Mouse (Mus musculus) erythroblast, adult 5-6 weeks (primary cell): ENCODE data around the gene Ifnab. TPM values are rescaled to one million over a fixed set of nuclear protein-coding genes. Genes with fewer than 3 reads are reported as not detected.
A peak's percentile ranks its signal among the peaks of the same experiment; 100 is the strongest.

Experiments
- ATAC-seq: replicated peaks from 2 replicates; pipeline ENCODE4 v1.8.0; 2016; ENCODE audit warnings: moderate number of reproducible peaks, mild to moderate bottlenecking, moderate TSS enrichment, inconsistent platforms; ENCODE audit not compliant: poor library complexity, low FRiP score, severe bottlenecking
- total RNA-seq, 2 experiments: library from RNA; stranded (forward) in 1 of 2; stranded (reverse) in 1 of 2; fragments of 150-400 nt in 1 of 2; fragments of 200-764, 138-1000 nt in 1 of 2; gene quantifications; 2 replicates each; pipeline versions ENCODE4 v1.2.3 to v1.2.4; 2015 to 2017; ENCODE audit warnings: low replicate concordance in 2 of 2

Ifnab gene
- total RNA-seq, 2 experiments from 2014 or later, result not detected

DNA sequence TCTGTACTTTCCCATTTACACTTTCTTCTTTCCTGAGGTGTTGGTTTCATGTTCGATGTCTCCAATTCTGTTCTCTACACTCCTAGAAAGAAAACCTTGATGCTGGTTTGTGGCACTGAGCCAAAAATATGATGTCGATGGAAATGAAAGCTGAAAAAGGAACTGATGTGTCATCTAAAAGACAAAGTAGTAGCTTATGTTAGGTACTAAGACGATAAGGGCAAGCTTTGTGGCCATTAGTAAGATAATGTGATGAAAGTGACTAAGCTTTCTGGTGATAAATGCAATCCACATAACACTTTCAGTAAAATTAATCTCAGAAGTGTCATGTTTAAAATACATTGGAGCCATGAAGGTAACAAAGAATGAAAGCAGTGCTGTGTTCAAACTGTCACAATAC lies 9.8 kb downstream of the Ifnab start:
- no peak for ATAC-seq

DNA sequence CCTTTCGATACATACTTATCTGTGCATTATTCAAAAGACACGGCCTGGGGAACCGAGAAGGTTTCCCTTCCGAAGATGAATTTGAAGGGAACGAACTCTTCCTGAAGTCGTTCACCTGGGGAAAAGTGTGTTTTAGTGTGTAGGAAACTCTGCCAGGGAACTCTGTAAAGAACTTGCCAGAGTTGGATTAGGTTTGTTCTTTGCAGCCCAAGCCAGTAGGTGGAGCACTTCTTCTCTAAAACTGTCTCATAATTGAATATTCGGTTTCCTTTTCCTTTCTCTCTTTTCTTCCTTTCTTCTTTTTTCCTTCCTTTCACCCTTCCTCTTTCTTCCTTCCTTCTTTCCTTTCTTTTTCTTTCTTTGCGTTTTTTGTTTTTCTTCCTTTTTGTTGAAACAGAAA lies 10.8 kb downstream of the Ifnab start:
- no peak for ATAC-seq

DNA sequence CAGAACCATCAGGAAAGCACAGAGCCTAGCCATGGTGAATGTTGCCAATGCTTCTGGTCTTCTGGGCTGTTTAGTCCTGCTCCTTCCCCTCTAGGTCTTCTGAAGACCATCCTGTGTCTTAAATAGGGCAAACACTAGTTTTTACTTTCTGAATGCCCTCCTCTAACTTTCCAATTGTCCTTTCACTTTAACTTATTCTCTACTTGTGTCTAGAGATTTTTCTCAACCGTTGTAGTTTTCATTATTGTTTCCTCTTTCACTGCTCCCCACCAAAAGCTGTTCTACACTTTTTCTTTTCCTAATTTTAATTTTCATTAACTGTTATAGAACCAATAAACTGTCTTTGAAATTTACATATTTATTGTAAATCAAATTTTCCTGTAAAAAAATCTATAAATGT lies 14.3 kb downstream of the Ifnab start, which contains the start of gene Ifna16:
Gene Ifna16, minus strand, starts transcription at position 101 of the 400 bp plus-strand sequence.
- ATAC-seq, result no peak

DNA sequence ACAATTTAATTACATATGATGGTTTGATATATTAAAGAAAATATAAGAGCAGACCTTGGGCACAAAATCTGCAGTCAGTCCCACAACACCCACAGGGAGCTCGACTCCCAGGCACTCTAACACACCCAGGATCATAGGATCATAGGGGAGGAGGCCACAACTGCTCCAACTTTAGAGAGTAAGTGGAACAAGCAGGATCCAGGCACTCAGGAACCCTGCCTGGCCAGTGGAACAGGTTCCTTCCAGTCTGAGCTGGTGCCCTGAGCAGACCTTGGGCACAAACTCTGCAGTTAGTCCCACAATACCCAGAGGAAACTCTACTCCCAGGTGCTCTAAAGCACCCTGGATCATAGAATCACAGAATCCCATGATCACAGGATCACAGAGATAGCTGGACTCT lies 35.7 kb downstream of the Ifnab start:
- ATAC-seq, result no peak

DNA sequence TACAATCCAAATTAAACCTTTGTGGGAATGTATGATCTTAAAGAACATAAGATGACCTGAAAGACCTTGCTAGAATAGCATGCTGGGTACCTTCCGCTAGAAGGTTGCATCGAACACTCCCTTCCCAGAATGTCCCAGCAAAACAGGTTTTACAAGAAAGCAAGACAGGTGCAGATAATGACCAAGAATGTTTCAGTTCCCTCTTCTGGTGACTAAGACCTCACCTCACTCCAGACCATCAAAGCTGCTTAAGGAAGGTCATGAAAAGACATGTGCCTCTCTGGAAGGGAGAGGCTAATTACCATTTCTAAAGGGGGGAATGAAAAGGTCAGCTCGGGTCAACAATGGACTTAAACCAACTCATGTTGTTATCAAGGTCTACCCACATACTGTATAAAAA lies 37.5 kb downstream of the Ifnab start:
- ATAC-seq, result no peak

DNA sequence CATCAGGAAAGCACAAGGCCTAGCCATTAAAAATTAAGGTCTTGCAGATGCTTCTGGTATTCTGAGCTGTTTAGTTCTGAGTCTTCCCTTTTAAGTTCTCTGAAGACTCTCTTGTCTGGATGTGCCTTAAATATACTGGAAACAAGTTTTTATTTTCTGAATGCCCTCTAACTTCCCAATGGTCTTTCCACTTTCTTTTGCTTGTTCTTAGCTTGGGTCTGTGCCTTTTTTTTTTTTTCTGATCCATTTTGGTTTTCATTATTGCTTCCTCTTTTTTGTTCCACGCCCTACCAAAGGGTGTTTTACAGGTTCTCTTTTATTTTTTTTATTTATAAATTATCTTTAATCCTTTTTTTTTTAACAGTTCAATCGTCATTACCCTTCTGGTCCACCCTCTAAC lies 46.8 kb downstream of the Ifnab start, which contains the start of gene Ifna13:
Gene Ifna13, minus strand, starts transcription at position 101 of the 400 bp plus-strand sequence.
- no peak for ATAC-seq

DNA sequence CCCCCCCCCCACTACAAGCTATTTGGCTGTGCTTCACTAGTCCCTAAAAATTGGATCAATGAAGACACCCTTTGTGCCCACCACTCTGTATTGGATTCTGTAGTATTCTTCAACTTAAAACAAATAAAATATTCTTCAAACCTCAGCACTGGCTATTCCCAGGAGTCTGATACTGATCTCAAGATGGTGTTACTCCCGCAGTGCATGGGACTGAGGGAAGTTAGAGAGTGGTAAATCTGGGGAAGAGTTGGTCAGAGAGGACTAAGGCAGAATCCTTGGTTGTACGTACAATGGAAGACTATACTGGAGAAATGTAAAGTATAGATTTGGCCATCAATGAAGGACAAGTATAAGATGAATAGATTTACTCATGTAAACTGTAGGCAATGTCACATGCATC lies 48.6 kb downstream of the Ifnab start:
- no peak for ATAC-seq

DNA sequence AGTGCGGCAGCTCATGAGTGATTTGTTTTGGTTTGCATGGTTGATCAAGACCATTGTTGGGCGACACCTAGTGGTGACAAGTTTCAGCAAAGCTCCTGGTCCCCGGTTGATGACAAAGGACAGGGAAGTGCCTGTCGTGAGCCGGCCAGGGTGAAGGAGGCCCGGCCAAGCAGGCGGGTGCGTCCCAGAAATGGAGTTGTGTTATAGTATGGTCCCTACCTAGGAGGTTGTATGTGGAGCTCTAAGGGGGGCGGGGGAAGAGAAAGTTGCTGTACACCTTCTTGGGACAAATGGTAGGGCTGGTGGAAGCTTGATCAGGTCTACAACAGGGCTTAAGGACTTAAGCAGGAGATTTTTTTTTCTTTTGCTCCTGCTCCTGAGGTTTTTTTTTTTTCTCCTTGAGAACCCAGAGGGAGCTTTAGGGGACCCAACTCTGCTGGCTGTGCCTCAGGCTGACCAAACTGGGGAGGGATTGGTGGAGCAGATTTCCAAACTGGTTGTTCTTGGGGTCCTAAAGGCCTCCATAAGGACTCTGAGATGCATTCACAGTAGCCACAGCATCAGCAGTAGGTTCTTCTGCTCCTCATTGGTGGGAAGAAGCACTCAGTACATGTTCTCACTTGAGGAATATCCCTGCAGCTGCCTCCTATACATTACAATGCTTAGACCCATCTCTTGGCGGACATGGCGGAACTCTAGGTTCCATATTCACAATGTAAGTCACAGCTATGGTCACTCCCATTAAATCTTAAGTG lies 49.9 kb downstream of the Ifnab start:
- peak; percentile 99 for ATAC-seq

DNA sequence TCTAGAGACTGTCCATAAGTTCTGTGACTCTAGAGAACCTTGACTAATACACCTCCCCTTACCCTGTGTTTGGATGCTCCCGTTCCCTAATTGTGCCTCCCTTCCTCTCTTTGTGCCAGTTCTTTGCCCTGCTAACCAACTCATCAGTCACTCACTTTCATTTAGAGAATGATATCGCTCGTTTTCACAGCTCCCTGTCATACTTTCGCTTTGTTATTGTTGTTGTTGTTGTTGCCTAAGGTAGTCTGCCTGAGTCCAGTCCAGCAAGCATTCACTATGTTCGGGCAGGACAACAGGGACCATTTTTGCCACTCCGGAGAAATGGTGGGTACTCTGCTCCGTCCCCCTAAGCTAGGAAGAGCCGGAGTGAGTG lies 50.5 kb downstream of the Ifnab start:
- 0 out of 2 replicates have a peak, but pooled peaks have one; percentile 30 for ATAC-seq

Other genes starting within 250 kb of the Ifnab start
Only the 30 nearest of the 32 such genes appear.
- not detected in 2 replicates for gene Ifna15, start 133.1 kb downstream of the Ifnab start, total RNA-seq (2015; ENCODE audit: low replicate concordance)
- not detected in 2 replicates for gene Ifna15, start 133.1 kb downstream of the Ifnab start, total RNA-seq (2017; ENCODE audit: low replicate concordance)
- gene Ifna14, start 119.6 kb downstream of the Ifnab start, total RNA-seq (2015; ENCODE audit: low replicate concordance), result not detected in 2 replicates
- gene Ifna14, start 119.6 kb downstream of the Ifnab start, total RNA-seq (2017; ENCODE audit: low replicate concordance), result not detected in 2 replicates
- not detected in 2 replicates for gene Ifna9, start 99.0 kb downstream of the Ifnab start, total RNA-seq (2015; ENCODE audit: low replicate concordance)
- not detected in 2 replicates for gene Ifna9, start 99.0 kb downstream of the Ifnab start, total RNA-seq (2017; ENCODE audit: low replicate concordance)
- not detected in 2 replicates for gene Ifna12, start 88.0 kb downstream of the Ifnab start, total RNA-seq (2015; ENCODE audit: low replicate concordance)
- gene Ifna12, start 88.0 kb downstream of the Ifnab start, total RNA-seq (2017; ENCODE audit: low replicate concordance), result not detected in 2 replicates
- gene C87499, start 56.9 kb downstream of the Ifnab start, total RNA-seq (2015; ENCODE audit: low replicate concordance), result not detected in 2 replicates
- gene C87499, start 56.9 kb downstream of the Ifnab start, total RNA-seq (2017; ENCODE audit: low replicate concordance), result not detected in 2 replicates
- not detected in 2 replicates for gene Ifna13, start 46.9 kb downstream of the Ifnab start, total RNA-seq (2015; ENCODE audit: low replicate concordance)
- not detected in 2 replicates for gene Ifna13, start 46.9 kb downstream of the Ifnab start, total RNA-seq (2017; ENCODE audit: low replicate concordance)
- not detected in 2 replicates for gene Ifna16, start 14.4 kb downstream of the Ifnab start, total RNA-seq (2015; ENCODE audit: low replicate concordance)
- not detected in 2 replicates for gene Ifna16, start 14.4 kb downstream of the Ifnab start, total RNA-seq (2017; ENCODE audit: low replicate concordance)
- not detected in 2 replicates for gene Ifna2, start 7.4 kb downstream of the Ifnab start, total RNA-seq (2015; ENCODE audit: low replicate concordance)
- gene Ifna2, start 7.4 kb downstream of the Ifnab start, total RNA-seq (2017; ENCODE audit: low replicate concordance), result not detected in 2 replicates
- not detected in 2 replicates for gene Gm26566, start 30.4 kb upstream of the Ifnab start, total RNA-seq (2015; ENCODE audit: low replicate concordance)
- not detected in 2 replicates for gene Gm26566, start 30.4 kb upstream of the Ifnab start, total RNA-seq (2017; ENCODE audit: low replicate concordance)
- 18.6 and 26.3 TPM in 2 replicates for gene Klhl9, start 31.1 kb upstream of the Ifnab start, total RNA-seq (2015; ENCODE audit: low replicate concordance)
- gene Klhl9, start 31.1 kb upstream of the Ifnab start, total RNA-seq (2017; ENCODE audit: low replicate concordance), result 24.0 and 29.5 TPM in 2 replicates
- not detected in 2 replicates for gene Gm13271, start 63.5 kb upstream of the Ifnab start, total RNA-seq (2015; ENCODE audit: low replicate concordance)
- not detected in 2 replicates for gene Gm13271, start 63.5 kb upstream of the Ifnab start, total RNA-seq (2017; ENCODE audit: low replicate concordance)
- not detected in 2 replicates for gene Gm13283, start 68.8 kb upstream of the Ifnab start, total RNA-seq (2015; ENCODE audit: low replicate concordance)
- not detected in 2 replicates for gene Gm13283, start 68.8 kb upstream of the Ifnab start, total RNA-seq (2017; ENCODE audit: low replicate concordance)
- gene Gm13290, start 82.5 kb upstream of the Ifnab start, total RNA-seq (2015; ENCODE audit: low replicate concordance), result not detected in 2 replicates
- not detected in 2 replicates for gene Gm13290, start 82.5 kb upstream of the Ifnab start, total RNA-seq (2017; ENCODE audit: low replicate concordance)
- not detected in 2 replicates for gene Gm13289, start 85.6 kb upstream of the Ifnab start, total RNA-seq (2015; ENCODE audit: low replicate concordance)
- gene Gm13289, start 85.6 kb upstream of the Ifnab start, total RNA-seq (2017; ENCODE audit: low replicate concordance), result not detected in 2 replicates
- not detected in 2 replicates for gene Gm13272, start 88.5 kb upstream of the Ifnab start, total RNA-seq (2015; ENCODE audit: low replicate concordance)
- not detected in 2 replicates for gene Gm13272, start 88.5 kb upstream of the Ifnab start, total RNA-seq (2017; ENCODE audit: low replicate concordance)
- gene Ifnz, start 90.8 kb upstream of the Ifnab start, total RNA-seq (2015; ENCODE audit: low replicate concordance), result not detected in 2 replicates
- gene Ifnz, start 90.8 kb upstream of the Ifnab start, total RNA-seq (2017; ENCODE audit: low replicate concordance), result not detected in 2 replicates
- gene Gm13276, start 94.3 kb upstream of the Ifnab start, total RNA-seq (2015; ENCODE audit: low replicate concordance), result not detected in 2 replicates
- not detected in 2 replicates for gene Gm13276, start 94.3 kb upstream of the Ifnab start, total RNA-seq (2017; ENCODE audit: low replicate concordance)
- gene Gm13277, start 97.3 kb upstream of the Ifnab start, total RNA-seq (2015; ENCODE audit: low replicate concordance), result not detected in 2 replicates
- not detected in 2 replicates for gene Gm13277, start 97.3 kb upstream of the Ifnab start, total RNA-seq (2017; ENCODE audit: low replicate concordance)
- not detected in 2 replicates for gene Gm13278, start 100.2 kb upstream of the Ifnab start, total RNA-seq (2015; ENCODE audit: low replicate concordance)
- gene Gm13278, start 100.2 kb upstream of the Ifnab start, total RNA-seq (2017; ENCODE audit: low replicate concordance), result not detected in 2 replicates
- gene Gm13275, start 103.1 kb upstream of the Ifnab start, total RNA-seq (2015; ENCODE audit: low replicate concordance), result not detected in 2 replicates
- not detected in 2 replicates for gene Gm13275, start 103.1 kb upstream of the Ifnab start, total RNA-seq (2017; ENCODE audit: low replicate concordance)
- not detected in 2 replicates for gene Gm13279, start 106.0 kb upstream of the Ifnab start, total RNA-seq (2015; ENCODE audit: low replicate concordance)
- gene Gm13279, start 106.0 kb upstream of the Ifnab start, total RNA-seq (2017; ENCODE audit: low replicate concordance), result not detected in 2 replicates
- gene Gm13285, start 108.3 kb upstream of the Ifnab start, total RNA-seq (2015; ENCODE audit: low replicate concordance), result not detected in 2 replicates
- gene Gm13285, start 108.3 kb upstream of the Ifnab start, total RNA-seq (2017; ENCODE audit: low replicate concordance), result not detected in 2 replicates
- gene Gm13287, start 111.9 kb upstream of the Ifnab start, total RNA-seq (2015; ENCODE audit: low replicate concordance), result not detected in 2 replicates
- not detected in 2 replicates for gene Gm13287, start 111.9 kb upstream of the Ifnab start, total RNA-seq (2017; ENCODE audit: low replicate concordance)
- not detected in 2 replicates for gene Gm13288, start 114.2 kb upstream of the Ifnab start, total RNA-seq (2015; ENCODE audit: low replicate concordance)
- not detected in 2 replicates for gene Gm13288, start 114.2 kb upstream of the Ifnab start, total RNA-seq (2017; ENCODE audit: low replicate concordance)
- gene Ifna7, start 124.9 kb upstream of the Ifnab start, total RNA-seq (2015; ENCODE audit: low replicate concordance), result not detected in 2 replicates
- not detected in 2 replicates for gene Ifna7, start 124.9 kb upstream of the Ifnab start, total RNA-seq (2017; ENCODE audit: low replicate concordance)
- gene Ifna11, start 128.6 kb upstream of the Ifnab start, total RNA-seq (2015; ENCODE audit: low replicate concordance), result not detected in 2 replicates
- gene Ifna11, start 128.6 kb upstream of the Ifnab start, total RNA-seq (2017; ENCODE audit: low replicate concordance), result not detected in 2 replicates
- not detected in 2 replicates for gene Ifna6, start 136.1 kb upstream of the Ifnab start, total RNA-seq (2015; ENCODE audit: low replicate concordance)
- gene Ifna6, start 136.1 kb upstream of the Ifnab start, total RNA-seq (2017; ENCODE audit: low replicate concordance), result not detected in 2 replicates
- not detected in 2 replicates for gene Ifna5, start 144.2 kb upstream of the Ifnab start, total RNA-seq (2015; ENCODE audit: low replicate concordance)
- gene Ifna5, start 144.2 kb upstream of the Ifnab start, total RNA-seq (2017; ENCODE audit: low replicate concordance), result not detected in 2 replicates
- not detected in 2 replicates for gene Ifna4, start 150.5 kb upstream of the Ifnab start, total RNA-seq (2015; ENCODE audit: low replicate concordance)
- gene Ifna4, start 150.5 kb upstream of the Ifnab start, total RNA-seq (2017; ENCODE audit: low replicate concordance), result not detected in 2 replicates
- not detected in 2 replicates for gene Ifna1, start 158.7 kb upstream of the Ifnab start, total RNA-seq (2015; ENCODE audit: low replicate concordance)
- gene Ifna1, start 158.7 kb upstream of the Ifnab start, total RNA-seq (2017; ENCODE audit: low replicate concordance), result not detected in 2 replicates